Mouse (Mus musculus) fat pad, adult 2 months (tissue): ENCODE results near the gene Arhgap27.

Source experiments
- DNase-seq: peaks from one replicate; pipeline ENCODE4 v3.0.0-alpha.2; 2011; ENCODE audit warnings: low read depth, low spot score; ENCODE audit errors: extremely low read depth

Gene Arhgap27

DNA sequence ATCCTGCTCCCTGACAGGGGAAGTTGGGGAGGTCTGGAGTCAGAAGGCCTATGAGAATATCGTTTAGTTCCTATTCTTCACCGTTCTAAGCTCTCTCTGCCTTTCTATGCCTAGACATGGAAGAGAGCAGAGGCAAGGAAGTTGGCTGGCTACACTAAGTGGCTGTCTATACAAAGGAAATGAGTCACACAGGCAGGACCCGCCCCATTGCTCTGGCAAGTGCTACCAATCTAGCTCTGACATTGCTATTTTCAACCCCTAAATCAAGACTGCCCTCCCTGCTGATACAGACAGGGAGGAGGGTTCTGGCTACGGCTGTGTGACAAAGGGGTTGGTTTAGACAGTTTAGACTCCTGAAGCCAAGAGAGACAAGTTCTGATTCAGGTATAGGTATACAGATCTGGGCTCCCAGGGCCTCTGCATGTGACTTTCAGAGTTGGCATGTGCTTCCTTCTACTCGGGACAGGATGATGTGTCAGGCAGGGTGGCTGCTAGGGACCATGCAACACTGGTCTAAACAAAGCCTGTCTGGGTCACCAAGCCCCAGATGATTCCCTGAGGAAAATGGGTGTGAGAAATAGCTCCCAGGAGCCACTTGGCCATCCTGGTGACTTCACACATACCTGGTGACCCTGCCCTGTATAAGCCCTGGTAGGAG lies 18.6 kb upstream of the Arhgap27 start:
- DNase-seq: no peak

DNA sequence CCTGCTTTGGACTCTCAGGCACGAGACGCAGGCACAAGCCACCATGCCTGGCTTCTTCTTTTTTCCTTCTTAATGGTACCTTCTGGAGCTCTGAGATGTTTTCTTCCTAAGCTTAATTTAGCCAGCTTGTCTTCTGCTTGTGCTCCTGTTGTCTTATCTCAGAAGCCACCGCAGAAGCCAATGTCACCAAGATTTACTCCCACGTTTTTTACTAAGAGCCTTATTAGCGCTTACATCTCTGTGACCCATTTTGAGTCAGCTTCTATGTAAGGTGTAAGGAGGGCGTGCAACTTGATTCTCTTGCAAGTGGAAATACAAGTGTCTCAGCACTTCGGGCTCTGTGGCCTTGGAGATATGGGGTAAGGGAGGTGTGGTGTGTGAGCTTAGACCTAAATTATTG lies 18.0 kb upstream of the Arhgap27 start:
- DNase-seq: no peak

DNA sequence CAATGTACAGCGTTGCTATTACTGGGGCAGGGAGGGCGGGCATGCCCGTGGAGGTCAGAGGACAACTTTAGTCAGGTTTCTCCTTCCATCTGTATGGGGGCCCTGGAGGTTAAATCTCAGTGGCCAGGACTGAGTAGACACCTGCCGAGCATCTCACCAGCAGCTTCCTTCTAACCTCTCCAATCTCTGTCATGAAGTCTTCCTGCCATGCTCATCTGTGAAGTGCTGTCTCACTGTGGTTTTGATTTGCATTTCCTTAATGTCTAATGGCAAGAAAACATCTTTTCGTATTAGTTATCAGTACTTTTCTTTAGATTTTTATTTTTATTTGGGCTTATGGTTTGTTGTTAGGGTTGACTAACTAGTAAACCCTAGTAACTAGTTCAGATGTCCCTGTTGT lies 17.0 kb upstream of the Arhgap27 start:
- no peak for DNase-seq

DNA sequence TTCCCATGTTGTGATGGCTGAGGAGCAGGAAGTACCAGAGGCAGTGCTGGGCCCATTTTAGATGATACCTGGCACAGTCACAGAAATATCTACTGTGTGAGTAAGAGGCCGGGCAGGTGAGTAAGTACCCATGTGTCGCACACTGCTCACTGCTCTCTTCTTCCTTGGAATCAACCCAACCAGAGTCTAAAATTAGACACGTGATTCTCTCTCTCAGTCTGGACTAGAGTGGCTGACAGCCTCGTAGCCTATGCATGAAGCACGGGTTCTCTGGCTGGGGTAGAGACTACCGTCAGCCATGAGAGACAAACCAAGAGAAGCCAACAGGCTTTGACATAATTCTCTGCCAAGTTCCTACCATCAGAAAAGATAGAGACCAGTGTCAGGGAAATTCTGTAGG lies 14.8 kb upstream of the Arhgap27 start:
- DNase-seq: no peak

DNA sequence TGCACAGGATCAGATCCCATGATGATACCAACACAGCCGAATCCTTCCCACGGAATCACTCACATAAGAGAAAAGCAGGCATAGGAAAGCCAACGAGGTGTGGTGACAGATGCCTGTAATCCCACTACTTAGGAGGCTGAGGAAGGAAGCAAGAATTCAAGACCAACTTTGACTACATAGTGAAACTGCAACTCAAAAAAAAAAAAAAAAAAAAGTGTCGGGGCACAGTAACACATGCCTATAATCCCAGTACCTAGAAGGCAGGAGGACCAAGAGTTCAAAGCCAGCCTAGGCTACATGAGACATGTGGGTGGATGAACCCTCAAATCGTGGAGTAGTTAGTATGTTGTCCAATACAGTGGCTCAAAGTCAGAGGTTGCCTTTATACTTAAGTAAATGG lies 12.3 kb upstream of the Arhgap27 start:
- DNase-seq: no peak

DNA sequence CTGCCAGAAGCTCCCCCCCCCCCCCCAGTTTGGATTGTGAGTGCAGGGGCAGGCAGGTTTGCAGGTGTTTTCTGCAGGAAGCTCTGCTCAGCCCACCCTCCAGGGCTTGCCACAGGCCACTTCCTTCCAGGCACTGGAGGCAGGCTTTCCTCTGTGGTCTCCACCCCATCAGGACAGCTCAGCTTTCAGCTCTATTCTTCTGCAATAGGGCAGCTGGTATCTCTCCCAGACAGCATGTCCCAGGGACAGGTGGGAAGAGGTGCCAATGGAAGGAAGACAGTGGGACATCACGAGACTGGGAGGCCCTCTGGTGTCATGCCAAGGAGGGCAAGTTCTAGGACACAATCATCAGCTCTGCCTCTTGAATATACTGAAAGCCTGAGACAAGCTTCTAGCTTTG lies 11.8 kb upstream of the Arhgap27 start:
- DNase-seq: no peak

DNA sequence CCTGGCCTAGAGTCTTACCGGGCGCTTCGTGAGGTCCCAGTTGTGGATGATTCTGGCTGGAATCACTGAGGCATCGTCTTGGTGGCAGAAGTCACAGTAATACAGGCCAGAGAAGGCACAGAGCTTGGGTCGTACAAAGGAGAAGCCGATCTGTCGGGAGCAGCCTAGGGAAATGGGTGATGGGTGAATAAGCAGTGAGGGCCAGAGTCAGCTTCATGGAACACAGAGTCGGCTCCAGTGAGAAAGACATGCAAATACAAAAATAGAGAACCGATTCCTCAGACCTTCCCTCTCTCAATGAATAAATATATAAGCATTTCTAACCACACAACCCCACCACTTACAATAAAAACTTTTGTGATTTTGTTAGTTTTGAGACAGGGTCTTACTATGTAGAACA lies 10.4 kb upstream of the Arhgap27 start:
- DNase-seq: no peak

DNA sequence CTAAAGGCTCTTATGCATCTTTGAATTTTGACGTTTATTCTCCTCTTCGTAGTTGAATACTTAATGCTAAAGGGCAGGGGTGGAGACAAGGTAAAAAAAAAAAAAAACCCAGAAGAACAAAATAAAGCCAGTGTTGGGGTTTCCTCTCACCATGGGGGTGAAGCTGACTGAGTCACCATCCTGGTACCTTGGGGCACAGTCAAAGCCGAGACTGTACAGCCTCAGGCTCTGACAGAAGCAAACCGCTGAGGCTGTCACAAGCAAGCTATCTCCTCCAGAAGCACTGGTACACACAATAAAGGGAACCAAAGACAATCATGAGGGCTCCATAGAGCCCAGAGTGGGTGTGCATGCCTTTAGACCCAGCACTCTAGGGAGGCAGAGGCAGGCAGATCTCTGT lies 9.1 kb upstream of the Arhgap27 start:
- no peak for DNase-seq

DNA sequence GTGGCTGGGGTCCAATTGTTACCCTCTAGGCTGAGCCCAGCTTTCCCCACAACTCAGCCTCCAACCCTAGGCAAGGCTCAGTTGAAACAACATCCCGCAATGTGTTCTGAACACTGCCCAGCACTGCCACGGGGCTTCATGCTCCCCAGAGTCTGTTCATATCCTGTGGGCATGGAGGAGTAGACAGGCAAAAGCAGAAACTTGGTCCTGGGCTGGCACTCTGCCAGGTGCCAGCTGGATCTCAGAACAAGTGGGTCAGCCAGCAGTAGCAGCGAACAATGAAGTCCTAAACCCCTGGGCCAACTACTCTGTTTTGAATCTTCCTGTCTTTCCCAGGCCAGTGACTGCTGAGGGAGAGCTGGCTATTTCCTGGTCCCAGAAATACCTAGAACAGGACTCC lies 8.6 kb upstream of the Arhgap27 start:
- DNase-seq: no peak

DNA sequence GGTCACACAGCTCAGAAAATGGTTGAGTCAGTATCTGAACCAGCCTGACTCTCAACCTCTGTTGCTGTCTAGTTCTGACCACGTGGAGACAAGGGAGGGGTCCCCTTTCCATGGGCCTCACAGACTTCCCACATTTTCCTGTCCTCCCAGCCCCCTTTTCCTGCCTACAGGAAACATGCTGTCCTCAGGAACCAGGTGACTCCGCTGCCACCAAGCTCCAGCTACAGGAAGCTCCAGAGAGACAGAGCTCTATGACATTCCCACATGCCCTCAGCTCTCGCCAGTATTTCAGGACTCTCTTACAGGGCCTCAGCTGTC lies 7.7 kb upstream of the Arhgap27 start:
- no peak for DNase-seq

DNA sequence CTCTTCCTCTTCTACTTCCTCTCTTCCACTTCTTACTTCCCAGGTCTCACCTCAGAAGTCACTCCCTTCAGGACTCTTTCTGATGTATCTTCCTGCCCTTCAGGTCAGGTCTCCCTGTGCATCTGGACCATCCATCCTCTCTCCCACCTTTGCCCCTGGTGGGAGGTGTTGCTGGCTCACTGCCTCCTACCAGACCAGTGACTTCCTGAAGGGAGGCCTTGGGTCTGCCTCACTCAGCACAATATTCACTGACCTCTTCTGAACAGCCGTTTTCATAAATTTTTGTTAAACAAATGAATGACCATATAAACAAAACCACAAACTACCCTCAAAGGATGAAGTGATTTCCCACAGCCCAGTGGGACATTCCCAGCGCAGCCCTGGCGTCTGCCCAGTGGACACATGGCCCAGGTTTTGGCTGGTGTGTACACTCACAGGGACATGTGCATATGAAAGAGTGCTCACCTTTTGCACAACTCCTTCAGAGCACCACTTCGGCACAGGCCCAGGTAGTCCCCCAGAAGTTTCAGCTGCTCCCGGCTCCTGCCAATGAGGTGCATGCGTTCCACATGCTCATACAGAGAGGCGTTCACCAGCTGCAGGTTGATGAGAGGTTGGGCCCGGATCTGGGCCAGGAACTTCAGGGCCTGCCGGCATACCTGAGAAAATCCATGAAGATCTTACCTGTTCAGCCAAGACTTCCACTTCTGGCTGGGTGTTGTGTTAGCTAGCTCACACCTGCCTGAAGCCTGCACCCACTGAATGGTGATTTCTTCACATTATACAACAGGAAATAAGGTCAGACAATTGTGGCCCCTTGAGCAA lies 7.1 kb upstream of the Arhgap27 start:
- peak; percentile 63 for DNase-seq

DNA sequence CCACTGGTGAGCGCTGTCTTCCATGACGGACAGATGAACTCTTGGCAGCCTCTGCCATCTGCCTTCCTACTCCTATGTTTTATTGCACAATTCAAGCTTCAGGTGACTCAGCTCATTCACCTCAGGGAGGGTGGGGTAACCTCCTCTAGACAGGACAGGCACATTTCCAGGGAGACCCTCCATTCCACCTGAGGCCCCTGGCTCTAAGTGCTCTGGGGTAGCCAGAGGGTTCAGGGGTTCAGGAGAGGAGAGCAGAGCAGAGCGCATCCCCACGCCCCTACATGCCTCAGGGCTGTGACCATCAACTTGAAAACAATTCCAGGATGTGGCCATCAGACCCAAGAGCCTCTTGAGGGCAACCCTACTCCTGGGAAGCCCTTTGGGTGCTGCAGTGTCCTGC lies 2.0 kb upstream of the Arhgap27 start:
- no peak for DNase-seq

DNA sequence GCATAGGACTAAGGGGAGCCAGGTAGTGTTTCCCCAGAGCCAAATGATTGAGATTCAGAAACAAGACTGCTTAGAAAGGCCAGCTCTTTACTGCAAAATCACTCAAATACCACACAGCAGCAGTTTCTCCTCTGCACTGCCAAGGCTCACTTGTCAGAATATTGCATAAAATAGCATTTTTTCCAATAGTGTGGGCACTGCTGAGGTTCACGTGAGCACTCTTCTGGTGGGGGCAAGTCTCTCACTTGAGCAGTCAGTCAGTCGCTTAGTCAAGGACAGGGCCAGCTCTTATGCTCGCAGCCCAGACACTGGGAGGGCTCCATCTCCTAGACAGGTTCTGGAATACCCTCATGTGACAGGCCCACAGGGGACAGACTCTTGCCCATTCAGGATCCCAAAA lies 1.5 kb upstream of the Arhgap27 start:
- no peak for DNase-seq

DNA sequence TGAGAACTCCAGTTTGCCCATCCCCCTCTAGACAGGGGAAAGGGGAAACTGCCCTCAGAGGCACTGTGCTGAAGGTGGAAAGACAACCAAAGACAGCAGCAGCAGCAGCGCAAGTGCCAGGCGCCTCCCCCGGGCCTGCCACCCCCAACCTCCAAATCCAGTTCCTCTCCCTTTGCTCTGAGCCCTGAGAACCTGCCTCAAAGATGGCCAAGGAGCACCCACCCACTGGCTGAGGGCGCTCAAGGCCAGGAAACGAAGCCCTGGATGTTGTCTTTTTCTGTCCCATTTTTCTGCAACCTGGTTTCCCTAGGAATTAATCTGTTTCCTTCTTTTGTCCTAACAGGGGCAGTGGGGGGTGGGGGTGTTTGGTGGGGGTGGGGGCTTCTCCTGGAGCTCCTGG lies 843 bp upstream of the Arhgap27 start:
- DNase-seq: no peak

DNA sequence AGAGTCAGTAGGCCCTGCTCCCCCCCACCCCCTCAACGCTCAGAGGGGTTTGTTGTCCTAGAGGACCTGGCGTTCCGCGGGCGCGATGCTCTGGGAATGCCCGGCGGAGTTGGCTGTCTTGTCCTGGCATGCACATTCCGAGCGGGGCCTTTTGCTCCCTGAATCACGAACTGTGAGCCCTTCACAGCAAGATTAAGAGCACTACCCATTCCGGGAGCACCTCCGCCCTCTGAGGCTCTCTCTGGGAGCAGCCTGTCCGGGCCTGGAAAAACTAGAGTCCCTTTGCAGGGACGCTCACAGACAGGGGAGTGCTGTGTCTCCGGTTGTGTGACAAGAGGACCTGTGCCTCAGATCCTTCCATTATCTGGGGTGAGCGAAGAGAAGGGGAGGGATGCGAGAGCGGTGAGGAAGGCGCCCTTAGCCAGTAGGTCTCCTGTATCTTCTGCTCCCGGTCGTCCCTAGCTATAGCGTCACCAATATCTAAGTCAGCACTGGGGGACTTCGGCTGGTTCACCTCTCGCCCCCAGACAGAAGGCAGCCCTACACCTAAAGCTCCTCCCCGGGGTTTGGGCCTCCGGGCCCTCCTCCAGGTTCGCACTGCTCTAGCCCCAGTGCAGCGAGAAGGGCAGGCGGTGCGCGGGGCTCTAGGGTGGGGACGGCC lies 841 bp downstream of the Arhgap27 start:
- no peak for DNase-seq

DNA sequence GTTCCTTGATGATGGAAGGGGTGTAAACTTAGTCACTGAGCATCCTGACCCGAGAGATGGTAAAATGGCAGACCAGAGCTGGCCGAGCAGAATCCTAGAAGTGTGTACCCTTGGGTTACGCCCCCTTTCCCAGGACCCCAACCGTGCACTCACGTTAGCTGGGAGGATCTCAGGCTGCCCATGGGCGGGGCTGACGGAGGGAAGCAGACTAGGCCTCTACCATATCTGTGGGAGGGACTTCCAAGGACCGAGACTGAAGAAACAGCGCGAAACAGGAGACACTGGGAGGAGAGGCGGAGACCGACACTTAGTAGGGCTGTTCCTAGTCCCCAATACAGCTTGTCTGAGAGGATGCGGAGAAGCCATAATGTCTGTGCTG lies 1.4 kb downstream of the Arhgap27 start:
- no peak for DNase-seq

DNA sequence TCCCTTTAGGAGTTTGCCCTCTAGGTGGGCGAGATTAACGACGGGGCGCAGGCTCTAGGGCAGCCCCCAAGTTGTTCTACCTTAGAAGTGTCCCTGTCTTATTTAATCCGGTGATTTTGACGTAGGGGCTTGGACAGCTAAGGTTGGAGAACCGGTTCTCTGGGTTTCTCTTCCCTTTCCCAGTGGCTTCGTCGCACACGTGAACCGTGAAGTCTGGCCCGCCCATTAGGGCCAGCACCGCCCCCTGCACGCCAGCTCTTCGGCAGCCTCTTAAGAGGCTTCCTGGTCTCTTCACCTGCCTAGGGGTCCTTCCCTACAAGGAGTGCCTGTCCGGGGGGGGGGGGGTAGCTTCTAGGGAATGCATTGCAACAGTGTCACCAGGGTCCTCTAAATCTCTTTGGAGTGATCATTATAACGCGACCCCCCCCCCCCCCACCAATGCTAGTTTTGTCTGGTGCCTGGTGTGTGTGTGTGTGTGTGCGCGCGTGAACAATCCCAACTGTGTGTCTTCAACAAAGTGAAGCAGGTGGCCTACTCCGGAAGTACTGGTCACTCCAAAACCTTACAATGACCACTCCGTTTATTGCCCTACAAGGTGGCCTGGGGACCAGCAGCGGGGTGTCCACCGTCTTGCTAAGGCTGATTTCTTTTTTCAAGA lies 2.0 kb downstream of the Arhgap27 start:
- peak; percentile 76 for DNase-seq

DNA sequence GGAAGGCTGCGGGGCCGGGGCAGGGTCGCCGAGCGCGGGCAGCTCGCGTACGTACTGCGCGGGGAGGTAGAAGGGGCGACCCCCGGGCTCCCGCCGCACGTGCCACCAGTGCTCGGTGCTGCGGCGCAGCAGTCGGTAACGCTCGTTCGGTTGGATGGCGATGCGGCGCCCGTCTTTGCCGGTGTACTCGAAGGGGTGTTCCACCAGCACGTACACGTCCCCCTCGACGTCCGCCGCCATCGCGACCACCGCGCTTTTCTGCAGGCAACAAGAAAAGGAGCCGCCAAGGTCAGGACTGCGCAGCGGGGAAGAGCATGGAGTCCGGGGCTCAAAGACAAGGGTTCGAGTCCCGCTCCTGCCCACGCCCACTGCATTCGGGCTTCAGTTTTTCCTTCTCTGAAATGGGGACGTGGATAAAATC lies 2.8 kb downstream of the Arhgap27 start:
- DNase-seq: no peak

DNA sequence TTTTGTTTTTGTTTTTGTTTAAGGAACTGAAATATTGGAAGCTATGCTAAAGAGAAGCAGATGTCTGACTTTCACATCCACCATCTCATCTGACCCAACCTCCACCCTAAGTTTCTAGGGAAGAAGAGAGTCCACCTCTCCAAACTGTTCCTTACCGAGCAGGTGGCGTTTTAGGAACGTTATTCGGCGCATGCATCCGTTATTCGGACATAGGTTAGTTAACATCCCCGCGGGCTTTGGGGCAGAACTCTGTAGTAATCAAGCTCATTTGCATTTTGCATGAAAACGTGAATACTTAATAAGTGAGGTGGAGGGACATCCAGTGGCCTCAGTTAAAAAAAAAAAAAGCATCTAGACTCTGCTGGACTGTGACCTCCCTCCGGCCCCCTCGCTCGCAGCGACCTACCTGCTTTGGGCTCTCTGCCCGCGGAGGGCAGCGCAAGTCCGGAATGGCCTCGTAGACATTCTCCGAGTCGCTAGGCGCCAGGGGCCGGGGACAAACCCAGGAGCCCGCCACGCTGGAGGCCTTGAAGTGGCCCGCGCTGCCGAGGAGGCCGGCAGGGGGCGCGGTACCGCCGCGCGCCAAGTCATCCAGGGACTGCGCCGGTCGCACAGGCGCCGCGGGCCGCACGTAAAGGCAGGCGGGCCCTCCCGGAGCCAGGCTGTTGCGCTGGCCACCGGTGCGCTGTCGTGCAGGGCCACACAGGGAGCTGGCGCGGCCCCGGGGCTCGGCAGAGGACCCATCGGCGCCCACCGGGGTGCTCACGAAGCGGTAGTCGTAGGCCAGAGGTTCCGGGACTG lies 3.5 kb downstream of the Arhgap27 start:
- no peak for DNase-seq

DNA sequence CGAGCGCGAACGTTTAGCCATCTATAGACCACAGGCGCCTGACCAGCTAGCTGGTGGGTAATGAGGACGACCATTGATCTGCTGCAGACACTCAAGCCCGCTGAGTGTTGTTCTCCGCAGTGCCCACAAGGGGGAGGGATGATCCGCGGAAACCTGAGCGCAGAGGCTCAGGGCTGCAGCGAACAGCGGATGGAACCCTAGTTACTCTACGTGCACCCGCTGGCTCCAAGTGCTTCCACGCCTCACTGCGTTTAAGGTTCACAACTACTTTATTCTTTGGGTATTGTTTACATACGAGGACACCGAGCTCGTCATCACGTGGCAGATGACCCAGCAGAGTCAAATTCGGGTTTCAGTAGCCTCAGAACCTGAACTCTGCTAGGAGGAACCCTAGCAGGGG lies 4.4 kb downstream of the Arhgap27 start:
- no peak for DNase-seq

DNA sequence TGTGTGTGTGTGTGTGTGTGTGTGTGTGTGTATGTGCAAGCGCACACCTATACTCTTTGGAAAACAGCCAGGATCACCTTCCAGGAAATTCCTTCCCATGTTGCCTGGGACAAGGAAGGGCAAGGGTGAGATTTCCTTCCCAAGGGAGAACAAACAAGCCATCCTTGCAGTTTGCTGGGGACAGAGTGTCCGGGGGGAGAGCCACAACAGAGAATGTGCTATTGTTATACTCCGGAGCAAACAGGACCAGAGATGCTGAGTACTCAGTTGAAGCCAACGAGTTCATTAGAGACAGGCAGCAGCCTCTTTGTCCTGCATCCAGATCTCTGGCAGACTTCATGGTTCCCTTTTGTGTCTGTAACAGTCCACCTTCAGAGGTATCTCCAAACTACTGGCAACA lies 5.2 kb downstream of the Arhgap27 start:
- no peak for DNase-seq
